Mouse (Mus musculus) brown adipose tissue, adult 24 weeks (tissue): Measurements from ENCODE around the gene Osbpl9. TPM values are rescaled to one million over a fixed set of nuclear protein-coding genes. Genes with fewer than 3 reads are reported as not detected.
A peak's percentile ranks its signal among the peaks of the same experiment; 100 is the strongest.

ENCODE experiments used
- H3K27ac ChIP-seq: fragments of 200-500 bp; replicated peaks from 2 replicates; pipeline ENCODE4 v1.5.1; 2012; ENCODE audit warnings: low read depth, mild to moderate bottlenecking, low read length
- H3K4me1 ChIP-seq: fragments of 200-500 bp; 2 replicates; pipeline ENCODE4 v1.6.1; 2012; ENCODE audit warnings: low read length, mixed read lengths; ENCODE audit not compliant: control insufficient read depth, insufficient read depth, insufficient read length
- H3K4me3 ChIP-seq: fragments of 200-500 bp; 2 replicates; pipeline ENCODE4 v1.5.1; 2012; ENCODE audit warnings: low read depth, mild to moderate bottlenecking, low read length, moderate library complexity; ENCODE audit not compliant: insufficient read depth
- polyA plus RNA-seq: library from polyadenylated mRNA; stranded (reverse); fragments of >200 nt; gene quantifications from 2 replicates; pipeline ENCODE4 v1.2.4, GENCODE M21; 2012; ENCODE audit not compliant: missing spikeins, insufficient read depth, insufficient read length

Osbpl9 gene
- polyA plus RNA-seq, 1 experiment: 120 TPM

DNA sequence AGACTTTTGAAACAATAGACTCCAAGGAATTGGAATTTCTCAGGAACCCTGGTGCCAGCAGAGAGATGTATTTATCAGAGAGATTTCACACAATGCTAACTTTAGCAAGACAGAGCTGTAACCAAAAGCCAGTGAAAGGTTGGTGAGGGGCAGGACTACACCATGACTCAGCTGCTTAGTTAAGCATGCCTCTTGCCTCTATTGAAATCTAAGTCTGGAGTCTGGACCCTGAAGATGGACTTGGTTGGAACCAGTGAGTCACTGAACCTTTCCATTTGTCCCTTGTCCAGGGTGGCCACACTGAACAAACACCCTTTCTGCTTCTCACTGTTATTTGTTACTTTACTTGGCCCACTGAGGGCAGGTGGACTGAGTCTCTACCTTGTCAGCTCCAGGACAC, 26.4 kb downstream of the Osbpl9 start:
- H3K27ac ChIP-seq: 0 out of 2 replicates have a peak overlapping the region, but pooled peaks have one; percentile 33
- peaks cover 5% of the 10 kb centered on the region for H3K4me1 ChIP-seq
- H3K4me3 ChIP-seq: no peak overlapping the region

DNA sequence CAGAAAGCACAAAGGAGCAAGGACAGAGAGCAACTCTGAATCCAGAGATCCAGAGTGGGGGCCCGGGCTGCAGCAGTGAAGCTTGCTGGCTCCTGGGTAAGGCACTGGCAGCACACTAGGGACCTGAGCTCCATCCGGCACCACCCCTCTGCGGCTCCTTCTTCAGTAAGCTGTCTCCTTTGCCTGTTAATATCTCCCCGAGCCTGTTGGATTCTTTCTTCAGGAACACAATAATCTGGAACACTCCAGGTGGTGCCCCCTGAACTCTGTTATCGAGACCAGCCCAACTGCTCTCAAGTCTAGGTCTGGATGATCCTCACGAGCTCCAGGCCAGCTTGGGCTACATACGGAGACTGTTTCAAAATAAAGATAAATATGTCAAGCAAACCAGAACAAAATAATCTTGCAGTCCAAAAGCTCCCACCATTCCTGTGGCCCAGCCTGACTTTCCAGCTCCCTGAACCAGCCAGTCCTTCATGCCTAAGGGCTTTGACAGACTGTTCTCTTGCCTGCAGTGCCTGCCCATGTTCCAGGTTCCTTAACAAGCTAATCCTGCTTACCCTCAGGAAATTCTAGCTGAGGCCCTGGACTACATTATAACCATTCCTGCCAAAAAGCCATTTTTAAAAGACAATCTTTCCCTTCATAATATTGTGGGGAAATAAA, 28.2 kb downstream of the Osbpl9 start:
- no peak overlapping the region for H3K4me3 ChIP-seq
- H3K4me1 ChIP-seq: peaks cover 5% of the 10 kb centered on the region
- peak overlapping the region; percentile 51; the same call in 1 of the 2 replicates for H3K27ac ChIP-seq

DNA sequence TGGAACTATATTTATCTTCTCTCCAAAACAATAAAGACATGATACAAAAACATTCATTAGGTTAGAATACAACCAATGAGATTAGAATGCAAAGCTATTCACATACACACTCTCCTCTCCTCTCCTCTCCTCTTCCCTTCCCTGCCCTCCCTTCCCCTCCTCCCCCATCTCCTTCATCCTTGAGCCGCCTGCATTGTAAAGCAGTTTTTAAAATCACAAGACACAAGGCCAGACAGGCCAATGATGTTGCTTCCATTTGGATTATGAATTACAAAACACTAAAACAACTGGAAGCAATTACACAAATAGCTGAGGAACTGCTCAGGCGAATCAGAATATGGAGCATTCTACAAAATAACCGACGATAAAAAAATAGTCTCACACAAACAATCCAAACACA, 28.7 kb downstream of the Osbpl9 start:
- no peak overlapping the region for H3K4me3 ChIP-seq
- H3K4me1 ChIP-seq: peaks cover 5% of the 10 kb centered on the region
- H3K27ac ChIP-seq: peak overlapping the region; percentile 51; the same call in 1 of the 2 replicates

DNA sequence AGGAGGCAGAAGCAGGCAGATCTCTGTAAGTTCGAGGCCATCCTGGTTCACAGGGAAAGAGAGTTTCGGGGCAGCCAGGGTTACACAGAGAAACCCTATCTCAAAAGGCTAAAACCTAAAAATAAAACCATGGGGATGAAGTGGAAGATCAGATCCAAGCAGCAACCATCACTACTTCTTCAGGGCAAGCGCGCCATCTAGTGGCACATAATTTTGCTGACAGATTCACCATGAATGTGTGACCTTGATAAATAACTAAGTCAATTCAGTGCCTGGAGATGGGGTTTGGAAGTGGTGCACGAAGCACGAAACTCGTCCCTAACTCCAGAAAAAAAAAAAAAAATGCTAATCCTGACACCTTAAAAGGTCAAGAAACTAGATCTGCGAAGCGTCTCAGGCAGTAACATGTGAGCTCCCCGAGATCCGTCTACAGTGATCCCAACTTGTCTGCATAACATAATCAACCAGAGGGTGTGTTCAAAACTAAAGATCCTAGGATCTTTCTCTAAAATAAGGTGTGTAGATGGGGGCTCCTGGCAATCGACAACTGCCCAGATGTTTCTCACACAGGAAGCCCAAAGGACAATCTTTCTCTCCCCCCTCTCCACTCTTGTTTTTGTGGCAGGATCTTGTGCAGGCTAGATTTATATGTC, 36.4 kb downstream of the Osbpl9 start:
- Histone ChIP-seq H3K4me1 (no peaks in the 10 kb centered on the region), H3K27ac (no peak overlapping the region), H3K4me3 (no peak overlapping the region)

DNA sequence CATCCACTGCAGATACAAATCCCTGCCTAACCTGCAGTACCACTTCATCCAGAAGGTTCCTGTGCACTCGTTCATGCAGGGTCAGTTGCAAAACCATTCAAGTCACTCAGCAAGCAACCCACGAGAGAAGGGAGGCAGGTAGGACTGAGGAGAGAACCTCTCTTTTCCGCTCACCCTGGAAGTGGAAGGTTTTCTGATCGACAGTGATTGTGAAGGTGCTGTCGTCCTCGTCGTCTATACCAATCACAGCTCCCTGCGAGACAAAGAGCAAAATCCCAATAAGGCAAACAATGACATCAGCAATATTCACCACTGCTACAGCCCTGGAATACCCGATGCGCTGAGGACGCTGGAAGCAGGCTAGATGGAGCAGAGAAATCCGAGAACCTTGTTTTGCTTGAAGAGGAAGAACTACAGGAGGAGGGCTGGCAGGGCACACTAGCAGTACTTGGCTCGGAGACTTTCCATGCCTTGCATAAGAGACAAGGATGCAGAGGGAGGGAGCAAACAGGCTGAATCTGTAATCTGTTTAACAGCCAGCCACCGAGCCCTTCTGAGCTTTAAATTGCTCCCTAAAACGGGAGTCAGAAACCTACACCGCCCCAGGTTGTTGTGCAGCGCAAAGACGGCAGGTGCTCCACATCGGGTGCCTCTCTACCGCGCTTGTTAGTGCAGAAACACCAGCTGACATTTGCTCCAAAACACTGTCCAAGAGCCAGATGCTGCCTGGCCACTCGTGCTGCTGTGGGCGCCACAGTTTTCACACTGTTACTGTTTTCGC, 45.4 kb downstream of the Osbpl9 start:
- Histone ChIP-seq H3K4me3 (peak overlapping the region; percentile 43), H3K27ac (peak overlapping the region; percentile 45), H3K4me1 (no peaks in the 10 kb centered on the region)

DNA sequence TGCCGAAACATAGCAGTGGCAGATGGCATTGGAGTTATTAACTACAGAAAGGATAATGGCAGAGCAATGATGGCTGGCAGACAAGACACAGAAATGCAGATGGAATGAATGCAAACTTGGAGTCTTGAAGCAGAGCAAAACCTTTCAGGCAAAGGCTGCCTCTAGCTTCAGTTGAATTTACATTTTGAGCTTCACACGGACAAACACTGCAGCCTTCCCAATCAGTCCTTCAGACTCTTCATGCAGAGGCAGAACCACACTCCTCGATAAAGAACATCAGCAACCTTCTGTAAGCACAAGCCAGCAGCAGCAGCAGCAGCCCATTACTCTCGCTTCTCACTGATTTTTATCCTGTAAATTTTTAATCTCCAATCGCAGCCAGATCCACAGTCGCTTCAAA, 46.0 kb downstream of the Osbpl9 start:
- H3K4me1 ChIP-seq: no peaks in the 10 kb centered on the region
- no peak overlapping the region for H3K4me3 ChIP-seq
- H3K27ac ChIP-seq: no peak overlapping the region

DNA sequence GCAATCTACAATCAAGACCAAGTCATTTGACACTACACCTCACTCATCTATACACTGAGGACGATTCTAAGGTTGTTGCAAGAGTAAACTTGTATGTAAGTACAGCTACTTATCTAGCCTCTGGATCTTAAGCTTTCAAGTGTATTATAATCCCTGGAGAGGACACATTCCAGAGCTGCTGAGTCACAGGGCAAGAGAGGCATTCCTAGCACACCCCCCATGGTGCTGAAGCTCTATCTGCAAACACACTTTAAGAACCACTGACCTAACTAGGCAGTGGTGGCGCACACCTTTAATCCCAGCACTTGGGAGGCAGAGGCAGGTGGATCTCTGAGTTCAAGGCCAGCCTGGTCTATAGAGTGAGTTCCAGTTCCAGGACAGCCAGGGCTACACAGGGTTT, 51.9 kb downstream of the Osbpl9 start:
- peaks cover 7% of the 10 kb centered on the region for H3K4me1 ChIP-seq
- H3K27ac ChIP-seq: peak overlapping the region; percentile 56; the same call in 1 of the 2 replicates
- H3K4me3 ChIP-seq: no peak overlapping the region

DNA sequence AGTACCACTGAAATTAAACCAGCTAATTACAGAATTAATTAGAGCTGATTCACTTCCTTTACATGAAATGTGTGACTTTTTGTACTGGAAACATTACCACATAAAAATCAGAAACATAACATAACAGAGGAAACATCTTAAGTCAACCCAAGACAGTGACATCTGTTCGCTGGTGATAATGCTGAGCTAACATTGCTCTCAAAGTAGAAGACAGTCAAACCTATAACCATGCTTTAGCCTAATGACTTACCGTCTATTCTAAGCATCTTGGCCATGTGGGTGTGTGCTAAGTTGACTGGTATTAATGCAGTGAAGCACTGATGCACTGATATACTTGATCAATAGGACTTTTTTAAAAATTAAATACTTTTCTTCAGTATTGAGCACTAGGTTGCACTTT, 52.7 kb downstream of the Osbpl9 start:
- Histone ChIP-seq H3K4me1 (peaks cover 9% of the 10 kb centered on the region), H3K27ac (no peak overlapping the region)

DNA sequence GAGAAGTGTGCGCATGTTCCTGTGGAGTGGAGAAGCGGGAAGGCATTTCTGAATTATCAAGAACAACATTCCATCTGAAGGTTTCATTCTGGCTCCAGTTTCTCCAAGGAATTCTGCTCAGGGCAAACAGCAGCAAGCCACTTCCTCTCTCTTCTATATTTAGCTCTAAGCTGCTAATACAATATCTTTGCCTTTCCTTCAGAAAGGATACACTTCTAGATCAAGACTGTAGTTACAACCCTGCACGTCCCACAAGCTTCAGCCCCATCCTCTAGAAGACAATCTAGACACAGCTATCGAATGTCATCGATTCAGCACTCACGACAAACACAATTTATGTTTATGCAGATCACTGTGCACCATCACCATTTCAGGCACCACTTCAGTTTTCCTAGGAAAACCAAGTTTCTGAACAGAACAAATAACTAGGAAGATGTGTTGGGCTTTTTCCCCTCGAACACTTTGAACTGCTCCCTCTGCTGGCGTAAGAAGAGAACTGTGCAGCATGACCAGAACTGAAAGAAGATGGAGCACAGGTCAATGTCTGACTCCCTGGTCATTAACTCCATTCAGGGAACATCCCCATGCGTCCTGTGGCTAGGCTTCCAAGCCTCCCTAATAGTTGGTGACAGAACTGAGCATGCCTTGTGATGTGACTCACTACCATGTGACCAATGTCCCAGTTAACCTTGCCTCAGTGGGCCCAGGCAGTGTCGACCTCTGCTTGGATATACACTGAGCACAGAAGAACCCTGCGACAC, 54.6 kb downstream of the Osbpl9 start:
- Histone ChIP-seq H3K4me3 (peak overlapping the region; percentile 39), H3K4me1 (peaks cover 18% of the 10 kb centered on the region), H3K27ac (peak overlapping the region; percentile 91)

More for the DNA sequence above, 52.7 kb downstream of the Osbpl9 start:
- no peak overlapping the region for H3K4me3 ChIP-seq

DNA sequence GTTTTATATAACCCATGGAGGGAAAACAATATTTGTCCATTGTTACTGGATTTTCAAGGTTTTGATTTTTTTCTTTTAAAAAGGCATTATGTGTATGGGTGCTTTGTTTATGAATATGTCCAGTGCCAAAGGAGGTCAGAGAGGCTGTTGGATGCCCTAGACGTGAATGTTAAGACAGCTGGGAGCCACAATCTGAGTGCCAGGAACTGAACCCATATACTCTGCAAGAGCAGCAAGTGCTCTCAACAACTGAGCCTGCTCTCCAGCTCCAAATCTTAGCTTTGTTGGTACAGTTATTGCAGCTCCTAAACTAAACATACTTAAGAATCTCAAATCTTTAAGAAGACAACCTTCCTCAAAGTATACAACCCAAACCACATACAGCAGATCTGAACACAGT, 59.0 kb downstream of the Osbpl9 start:
- no peak overlapping the region for H3K27ac ChIP-seq
- peaks cover 14% of the 10 kb centered on the region for H3K4me1 ChIP-seq
- no peak overlapping the region for H3K4me3 ChIP-seq

DNA sequence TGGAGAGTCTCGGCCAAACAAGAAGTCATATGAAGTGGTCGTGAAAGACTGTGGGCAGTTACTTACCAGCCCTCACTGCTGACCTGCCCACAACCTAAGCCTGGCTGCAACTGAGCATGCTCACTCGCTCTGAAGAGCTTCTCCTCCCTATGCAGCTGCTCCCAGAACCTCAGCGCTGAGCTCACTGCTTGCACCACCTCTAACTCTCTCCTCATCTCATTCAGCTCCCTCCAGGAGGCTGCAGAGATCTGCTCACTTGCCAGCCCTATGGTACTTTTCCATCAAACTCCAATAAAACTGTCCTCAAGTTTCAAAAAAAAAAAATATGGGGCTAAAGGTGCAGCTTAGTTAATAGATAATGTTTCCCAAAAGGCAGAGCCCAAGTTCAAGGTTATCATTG, 63.5 kb downstream of the Osbpl9 start:
- Histone ChIP-seq H3K27ac (no peak overlapping the region), H3K4me1 (peaks cover 2% of the 10 kb centered on the region; the same call in 1 of the 2 replicates), H3K4me3 (no peak overlapping the region)

DNA sequence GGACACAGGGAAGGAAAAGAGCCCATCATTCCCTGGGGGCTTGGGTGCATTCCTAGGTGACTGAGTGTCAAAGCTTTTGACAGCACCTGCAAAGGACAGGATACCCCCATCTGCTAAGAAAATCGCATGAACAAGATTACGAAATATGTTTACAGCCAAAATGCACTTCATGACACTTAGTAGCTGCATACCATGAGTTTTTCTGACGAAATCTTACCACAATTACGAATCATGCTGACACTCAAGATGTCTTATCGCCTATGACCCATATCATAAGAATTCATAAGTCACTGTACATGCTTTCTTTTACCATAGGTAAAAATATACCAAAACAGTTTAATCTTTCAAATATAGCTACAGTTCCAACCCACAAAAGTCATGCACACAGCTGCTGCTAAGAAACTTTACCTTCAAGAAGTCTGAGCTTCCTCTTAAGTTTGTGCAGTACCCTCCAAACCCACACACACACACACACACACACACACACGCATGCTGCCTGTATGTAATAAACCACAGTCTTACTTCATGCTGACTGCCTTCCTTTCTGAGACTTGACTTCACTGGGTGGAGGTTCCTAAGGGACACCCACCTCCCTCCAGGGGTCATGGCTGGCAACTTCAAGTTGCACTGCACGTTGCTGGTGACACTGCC, 65.5 kb downstream of the Osbpl9 start:
- no peak overlapping the region for H3K4me3 ChIP-seq
- no peaks in the 10 kb centered on the region; the same call in 1 of the 2 replicates for H3K4me1 ChIP-seq
- H3K27ac ChIP-seq: no peak overlapping the region

DNA sequence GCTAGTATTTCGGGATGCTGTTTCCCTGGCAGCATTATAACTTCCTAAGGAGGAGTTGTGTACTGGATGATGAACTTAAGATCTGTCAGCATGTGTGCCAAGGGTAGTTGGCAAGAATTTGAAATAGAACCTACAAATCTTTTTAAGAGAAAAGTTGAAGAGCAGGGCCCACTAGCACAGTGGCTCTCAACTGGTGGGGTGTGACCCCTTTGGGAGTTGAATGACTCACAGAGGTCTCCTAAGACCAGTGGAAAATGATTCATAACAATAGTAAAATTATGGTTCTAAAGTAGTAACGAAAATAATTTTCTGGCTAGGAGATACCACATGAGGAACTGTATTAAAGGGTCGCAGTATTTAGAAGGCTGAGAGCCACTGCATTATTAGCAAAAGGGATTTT, 67.1 kb downstream of the Osbpl9 start:
- no peaks in the 10 kb centered on the region; the same call in 1 of the 2 replicates for H3K4me1 ChIP-seq
- no peak overlapping the region for H3K27ac ChIP-seq
- H3K4me3 ChIP-seq: no peak overlapping the region

DNA sequence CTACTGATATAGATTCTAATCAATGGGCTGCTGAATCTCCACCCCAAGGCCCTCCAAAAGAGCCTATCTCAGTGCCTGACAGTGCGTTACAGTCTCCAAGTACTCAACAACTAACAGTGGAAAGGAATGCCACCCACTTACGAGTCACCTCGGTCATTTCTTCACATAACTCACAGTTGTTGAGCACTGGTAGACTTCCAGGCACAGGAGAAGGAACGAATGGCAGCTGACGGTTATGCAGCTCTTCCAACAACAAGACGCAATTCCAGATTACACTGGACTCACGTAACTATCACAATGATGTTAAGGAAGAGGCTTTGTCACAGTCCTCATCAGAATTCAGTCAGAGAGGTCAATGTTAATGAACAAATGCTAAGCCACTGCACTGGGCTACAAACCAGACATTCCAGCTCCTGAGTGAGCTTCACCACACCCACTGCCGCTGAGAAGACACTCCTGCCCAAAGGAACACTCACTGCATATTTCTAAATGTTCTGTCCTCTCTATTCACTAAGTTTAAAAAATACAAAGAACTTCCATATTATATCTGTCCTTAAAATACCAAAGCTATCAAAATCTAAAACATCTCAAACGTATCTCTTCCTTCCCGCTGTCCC, 70.7 kb downstream of the Osbpl9 start:
- Histone ChIP-seq H3K27ac (no peak overlapping the region), H3K4me3 (no peak overlapping the region), H3K4me1 (no peaks in the 10 kb centered on the region)
